Mouse (Mus musculus) E14TG2a.4 (cell line): ENCODE data around the gene Dbnl.

Experiments
- H3K27me3 ChIP-seq: 2 replicates; pipeline ENCODE4 v1.6.1; 2014; ENCODE audit warnings: low read length, control low read depth; ENCODE audit not compliant: insufficient read depth
- H3K36me3 ChIP-seq: 2 replicates; pipeline ENCODE4 v1.6.1; 2014; ENCODE audit warnings: low read length, control low read depth; ENCODE audit not compliant: insufficient read depth
- H3K4me1 ChIP-seq: replicated peaks from 2 replicates; pipeline ENCODE4 v1.6.1; 2014; ENCODE audit warnings: low read depth, low read length, control low read depth
- H3K4me3 ChIP-seq: replicated peaks from 2 replicates; pipeline ENCODE4 v1.5.1; 2014; ENCODE audit warnings: mild to moderate bottlenecking, low read length
- H3K9me3 ChIP-seq: 2 replicates; pipeline ENCODE4 v1.6.1; 2014; ENCODE audit warnings: low read length, control low read depth
- CTCF ChIP-seq: conservative IDR thresholded peaks from 2 replicates; pipeline ENCODE4 v1.5.1; 2014; ENCODE audit warnings: low read length
- NANOG ChIP-seq: IDR thresholded peaks from 2 replicates; pipeline ENCODE4 v1.6.1; 2014; ENCODE audit warnings: borderline replicate concordance, low read length, mixed read lengths
- POU5F1 ChIP-seq: IDR thresholded peaks from 2 replicates; pipeline ENCODE4 v1.6.1; 2014; ENCODE audit warnings: low read length, borderline replicate concordance

Gene Dbnl

DNA sequence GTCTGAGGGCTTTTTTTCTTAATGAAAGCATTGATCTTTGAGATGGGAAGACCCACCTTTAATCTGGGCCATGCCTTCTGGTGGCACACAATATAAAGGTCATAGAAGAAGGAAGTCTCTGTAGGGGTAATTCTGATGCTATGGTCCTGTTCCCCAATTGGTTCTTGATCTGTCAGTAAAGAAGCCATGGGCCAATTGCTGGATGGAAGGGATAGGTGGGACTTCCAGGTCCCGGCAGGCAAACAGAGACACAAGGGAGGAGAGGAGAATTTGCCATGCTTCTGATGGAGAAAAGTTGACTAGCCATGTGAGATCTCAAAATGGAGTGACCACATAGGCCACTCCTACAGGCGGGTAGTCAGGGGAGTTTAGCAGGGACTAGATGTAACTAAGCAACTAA lies 30.9 kb downstream of the Dbnl start:
- Histone ChIP-seq H3K36me3 (no peaks in the 10 kb centered on the region), H3K4me1 (0 out of 2 replicates have a peak, but pooled peaks cover 5% of the 10 kb centered on the region), H3K27me3 (no peaks in the 10 kb centered on the region), H3K9me3 (0 out of 2 replicates have a peak, but pooled peaks cover 5% of the 10 kb centered on the region), H3K4me3 (no peak overlapping the region)
- TF ChIP-seq CTCF (no peak), POU5F1 (no peak), NANOG (no peak)

DNA sequence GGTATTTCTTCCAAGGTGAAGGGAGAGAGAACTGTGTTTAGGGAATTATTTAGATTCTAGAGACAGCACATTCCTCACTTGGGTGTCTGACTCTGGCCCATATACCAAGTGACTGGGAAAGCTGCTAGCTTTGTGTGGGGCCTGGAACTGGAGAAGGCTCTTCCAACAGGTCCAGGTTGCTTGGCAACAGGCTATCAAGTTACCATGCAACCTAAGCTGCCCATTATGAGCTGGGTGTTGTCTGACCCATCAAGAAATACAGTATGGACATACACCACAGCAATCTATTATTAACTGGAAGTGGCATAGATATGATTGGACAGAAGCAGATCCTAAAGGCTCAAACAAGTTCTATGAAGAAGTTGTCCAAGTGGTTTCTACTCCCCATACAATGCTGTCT lies 37.1 kb downstream of the Dbnl start:
- Histone ChIP-seq H3K4me3 (no peak overlapping the region), H3K27me3 (no peaks in the 10 kb centered on the region), H3K36me3 (peaks cover 31% of the 10 kb centered on the region), H3K9me3 (no peaks in the 10 kb centered on the region), H3K4me1 (peaks cover 21% of the 10 kb centered on the region)
- no peak for TF ChIP-seq CTCF
- no peak for TF ChIP-seq NANOG
- TF ChIP-seq POU5F1: no peak

DNA sequence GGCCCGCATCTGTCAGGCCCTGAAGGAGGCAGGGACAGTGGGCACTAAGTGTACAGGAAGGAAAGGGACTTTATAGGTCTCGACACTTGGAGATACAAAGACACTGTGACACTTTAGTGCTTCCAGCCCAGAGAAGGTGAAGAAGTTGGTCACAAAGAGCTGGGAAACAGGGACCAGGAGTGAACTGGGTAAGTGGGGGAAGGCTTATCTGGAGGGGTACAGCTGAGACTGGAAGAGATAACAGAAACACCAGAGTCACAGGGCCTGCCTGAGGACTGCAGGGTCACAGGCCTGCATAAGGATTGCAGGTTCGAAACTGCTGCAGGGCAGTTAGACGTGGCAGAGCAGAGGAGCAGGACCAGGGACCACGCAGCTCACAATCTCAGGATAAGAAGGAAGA lies 39.6 kb downstream of the Dbnl start:
- Histone ChIP-seq H3K27me3 (no peaks in the 10 kb centered on the region), H3K4me1 (peaks cover 21% of the 10 kb centered on the region), H3K4me3 (no peak overlapping the region), H3K36me3 (peaks cover 56% of the 10 kb centered on the region), H3K9me3 (no peaks in the 10 kb centered on the region)
- TF ChIP-seq NANOG (no peak), CTCF (no peak), POU5F1 (no peak)

DNA sequence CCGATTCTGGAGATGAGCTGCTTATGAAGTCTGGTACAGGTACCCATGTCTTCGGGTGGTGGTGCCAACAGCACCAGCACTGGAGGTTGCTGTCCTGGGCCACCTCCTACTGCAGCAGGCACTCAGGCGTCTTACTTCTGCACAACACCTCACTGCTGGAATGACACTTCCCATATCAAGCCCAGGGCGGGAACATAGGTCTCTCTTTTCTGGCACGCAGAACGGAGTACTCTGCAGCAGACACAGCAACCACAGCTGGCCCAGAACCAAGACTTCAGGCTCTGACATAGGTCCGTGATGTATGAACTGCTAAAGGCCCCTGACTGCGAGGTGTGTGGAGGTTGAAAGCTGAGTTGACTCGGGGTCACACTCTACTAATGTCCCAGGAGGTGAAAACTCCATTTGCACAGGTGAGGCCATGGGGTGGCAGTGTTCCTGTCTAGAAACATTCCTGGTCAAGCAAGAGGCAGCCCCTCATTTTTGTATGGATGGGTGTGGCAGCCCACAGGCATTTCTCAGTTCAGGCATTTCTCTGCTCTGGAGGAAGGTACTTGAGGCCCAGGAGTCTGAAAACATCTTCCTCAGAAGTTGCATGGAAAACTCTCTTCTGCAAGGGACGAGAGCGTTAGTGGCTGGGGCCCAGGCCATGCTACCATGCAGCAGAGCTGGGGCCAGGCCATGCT lies 40.4 kb downstream of the Dbnl start:
- H3K4me3 ChIP-seq: peak overlapping the region; percentile 43
- peaks cover 21% of the 10 kb centered on the region for H3K4me1 ChIP-seq
- H3K36me3 ChIP-seq: peaks cover 62% of the 10 kb centered on the region
- H3K27me3 ChIP-seq: no peaks in the 10 kb centered on the region
- no peak for TF ChIP-seq CTCF
- TF ChIP-seq POU5F1: no peak
- TF ChIP-seq NANOG: no peak
- no peaks in the 10 kb centered on the region for H3K9me3 ChIP-seq

DNA sequence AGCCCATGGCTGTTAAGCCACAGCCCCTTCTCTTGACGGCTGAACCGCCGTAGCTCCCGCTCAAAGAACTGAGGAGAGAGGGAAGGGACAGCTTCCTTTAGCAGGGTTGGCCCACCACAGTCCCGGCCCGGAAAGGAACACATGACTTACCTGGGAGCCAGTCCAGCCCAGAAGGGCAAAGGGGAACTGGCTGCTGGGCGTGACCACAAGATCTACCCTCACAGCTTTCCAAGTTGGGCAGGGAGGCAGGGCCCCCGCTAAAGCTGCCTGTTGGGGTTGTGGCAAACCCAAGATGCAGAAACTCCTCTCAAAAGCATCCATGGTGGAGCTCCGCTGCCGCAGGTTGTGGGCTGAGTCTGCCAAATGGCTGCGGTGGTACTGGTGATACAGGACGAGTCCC lies 41.0 kb downstream of the Dbnl start:
- Histone ChIP-seq H3K4me1 (peaks cover 21% of the 10 kb centered on the region), H3K27me3 (no peaks in the 10 kb centered on the region), H3K4me3 (peak overlapping the region; percentile 43), H3K36me3 (peaks cover 69% of the 10 kb centered on the region), H3K9me3 (no peaks in the 10 kb centered on the region)
- TF ChIP-seq POU5F1 (no peak), CTCF (no peak), NANOG (no peak)

DNA sequence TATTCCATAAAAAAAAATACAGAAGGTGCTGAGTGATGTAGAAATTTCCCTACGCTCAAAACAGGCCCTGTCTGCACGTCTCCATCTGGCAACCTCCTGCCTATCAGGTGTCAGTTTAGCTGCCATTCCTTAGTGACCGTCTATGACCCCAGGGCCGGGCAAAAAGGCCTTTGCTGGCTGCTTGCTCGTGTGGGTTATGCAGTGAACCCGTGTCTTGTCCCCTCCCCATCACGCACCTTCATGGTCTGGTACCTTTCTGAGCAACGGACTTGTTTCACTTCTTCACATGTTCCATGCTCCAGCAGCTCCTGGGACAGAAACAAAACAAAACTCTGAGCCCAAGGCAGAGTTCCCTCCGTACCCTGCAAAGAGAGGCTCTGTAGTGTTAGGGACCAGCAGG lies 46.2 kb downstream of the Dbnl start:
- H3K4me3 ChIP-seq: no peak overlapping the region
- H3K4me1 ChIP-seq: peaks cover 31% of the 10 kb centered on the region
- TF ChIP-seq NANOG (no peak), CTCF (no peak), POU5F1 (no peak)
- H3K36me3 ChIP-seq: peaks cover 63% of the 10 kb centered on the region
- H3K9me3 ChIP-seq: peaks cover 2% of the 10 kb centered on the region
- H3K27me3 ChIP-seq: 0 out of 2 replicates have a peak, but pooled peaks cover 2% of the 10 kb centered on the region

DNA sequence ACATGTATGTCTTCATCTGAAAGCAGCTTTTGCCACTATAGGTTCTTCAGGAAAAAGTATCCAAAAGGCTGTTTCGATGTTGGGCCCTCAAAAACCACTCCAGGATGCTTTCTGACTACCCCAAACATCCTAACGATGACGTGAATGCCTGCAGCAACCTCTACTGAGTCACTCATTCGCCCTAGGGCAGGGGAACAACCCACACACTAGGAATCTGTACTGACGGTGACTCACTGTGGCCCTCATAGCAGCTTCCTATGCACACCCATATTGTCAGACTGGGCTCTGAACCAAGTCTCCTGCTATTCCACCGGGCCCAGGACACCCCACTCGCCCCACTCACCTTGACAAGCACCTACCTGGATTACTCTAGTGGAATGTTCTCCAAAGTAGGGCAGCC lies 46.8 kb downstream of the Dbnl start:
- peaks cover 29% of the 10 kb centered on the region for H3K4me1 ChIP-seq
- peaks cover 7% of the 10 kb centered on the region for H3K9me3 ChIP-seq
- H3K36me3 ChIP-seq: peaks cover 59% of the 10 kb centered on the region
- TF ChIP-seq POU5F1 (no peak), CTCF (no peak), NANOG (no peak)
- H3K27me3 ChIP-seq: 0 out of 2 replicates have a peak, but pooled peaks cover 2% of the 10 kb centered on the region
- H3K4me3 ChIP-seq: no peak overlapping the region

DNA sequence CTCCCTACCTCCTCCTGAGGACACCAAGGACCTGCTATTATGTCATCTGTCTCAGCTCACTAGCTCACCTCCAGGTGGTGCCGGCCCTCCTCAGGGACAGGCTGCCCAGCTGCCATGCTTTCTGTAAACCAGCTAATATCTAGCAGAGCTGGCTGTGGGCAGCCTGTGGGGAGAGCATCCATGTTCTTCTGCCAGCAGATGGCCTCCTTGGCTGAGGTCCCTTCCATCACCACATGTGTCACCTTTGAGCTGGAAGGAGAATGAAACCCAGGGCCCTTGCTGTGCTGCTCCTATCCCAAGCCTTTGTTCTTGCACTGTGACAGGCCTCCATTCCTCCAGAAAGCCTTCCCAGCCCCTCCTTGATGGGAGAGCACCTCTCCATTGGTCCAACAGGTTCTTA lies 47.8 kb downstream of the Dbnl start:
- 0 out of 2 replicates have a peak, but pooled peaks cover 2% of the 10 kb centered on the region for H3K27me3 ChIP-seq
- peaks cover 50% of the 10 kb centered on the region for H3K36me3 ChIP-seq
- no peak for TF ChIP-seq CTCF
- peaks cover 18% of the 10 kb centered on the region for H3K9me3 ChIP-seq
- H3K4me1 ChIP-seq: peaks cover 29% of the 10 kb centered on the region
- H3K4me3 ChIP-seq: no peak overlapping the region; the same call in 1 of the 2 replicates
